Mouse (Mus musculus) bone marrow, adult 2 months (tissue): ENCODE data around the gene Kalrn.

Source experiments
- CTCF ChIP-seq: fragments of 200-500 bp; IDR thresholded peaks from 2 replicates; pipeline ENCODE4 v1.5.1; 2011; ENCODE audit warnings: low read length, control low read depth; ENCODE audit not compliant: control insufficient read depth, insufficient read depth
- POLR2A ChIP-seq: fragments of 200-500 bp; IDR thresholded peaks from 2 replicates; pipeline ENCODE4 v1.6.1; 2011; ENCODE audit warnings: low read depth, mild to moderate bottlenecking, control low read depth, low read length, borderline replicate concordance; ENCODE audit not compliant: control insufficient read depth

DNA sequence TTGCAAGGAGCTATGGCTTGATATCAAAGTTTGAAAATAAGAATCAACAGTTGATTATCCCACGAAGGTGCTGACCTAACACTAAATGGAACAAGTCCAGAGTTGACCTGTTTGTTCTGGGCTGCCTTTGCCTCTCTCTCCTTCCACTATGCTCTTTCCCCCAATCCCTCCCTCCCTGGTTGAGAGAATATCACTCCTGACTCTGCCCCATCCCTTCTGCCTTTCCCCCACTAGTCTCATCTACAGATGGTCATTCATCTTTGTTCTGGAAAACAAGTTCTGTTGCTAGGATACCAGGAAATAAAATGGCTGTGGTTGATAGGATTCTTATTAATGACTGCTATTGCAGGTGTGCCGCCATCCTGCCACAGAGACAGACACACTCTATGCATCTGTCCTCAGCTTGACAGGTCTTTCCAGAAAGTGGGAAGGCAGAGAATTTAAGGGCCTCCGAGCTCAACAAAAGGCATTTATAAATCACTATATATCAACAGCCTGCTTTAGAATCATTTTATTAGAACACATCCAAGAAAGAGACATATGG, 421.7 kb downstream of the Kalrn start:
- TF ChIP-seq CTCF, result no peak
- no peak for TF ChIP-seq POLR2A
